Mouse (Mus musculus) cerebellum, postnatal 36 days (tissue): ENCODE measurements around the gene Bcl2l1.
A peak's percentile ranks its signal among the peaks of the same experiment; 100 is the strongest.

Experiments used
- DNase-seq, 2 experiments: peaks; one replicate each; pipeline ENCODE4 v3.0.0; 2021 to 2022; ENCODE audit warnings: mixed read lengths in 2 of 2

Gene Bcl2l1

DNA sequence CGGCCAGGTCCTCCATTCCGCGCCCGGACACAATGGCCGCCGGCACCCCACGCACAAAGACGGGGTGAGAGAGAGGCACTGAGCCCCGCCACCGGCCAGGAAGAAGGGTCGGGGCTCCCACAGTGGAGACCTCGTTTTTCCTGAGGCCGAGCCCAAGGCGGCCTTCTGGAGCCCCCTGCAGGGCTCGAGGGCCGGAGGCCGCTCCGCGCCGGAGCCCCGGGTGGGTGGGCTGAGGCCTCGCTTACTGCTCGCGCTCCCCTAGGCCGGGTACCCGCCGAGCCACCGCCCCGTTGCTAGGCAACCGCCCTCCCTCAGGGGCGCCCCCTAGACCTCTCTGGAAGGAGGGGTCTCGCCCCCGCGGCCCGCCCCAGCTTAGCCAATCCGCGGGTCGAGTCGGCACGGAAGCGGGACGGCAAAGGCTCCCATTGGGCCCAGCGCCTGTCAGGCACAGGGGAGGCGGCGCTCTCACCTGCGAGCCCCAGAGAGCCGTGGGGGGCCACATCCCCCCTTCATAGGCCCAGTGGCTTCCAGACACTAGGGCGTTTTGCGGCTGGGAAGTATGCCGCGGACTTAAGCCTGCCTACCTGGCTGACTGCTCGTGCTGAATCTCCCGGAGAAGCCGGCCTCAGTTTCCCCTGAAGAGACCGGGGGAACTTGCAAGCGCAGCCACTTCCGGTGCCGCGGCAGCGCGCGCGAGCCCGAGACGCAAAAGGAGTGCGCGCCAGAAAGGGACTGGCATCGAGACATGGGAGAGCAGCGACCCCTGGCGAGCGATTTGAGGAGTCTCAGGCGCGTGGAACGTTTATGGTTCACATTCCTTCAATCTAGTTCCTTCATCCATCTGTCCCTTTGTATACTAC is at the start of gene Bcl2l1:
Bcl2l1 (minus strand) TSS at position 710 of the 860 bp plus-strand sequence.
- DNase-seq: peak; percentile 97

DNA sequence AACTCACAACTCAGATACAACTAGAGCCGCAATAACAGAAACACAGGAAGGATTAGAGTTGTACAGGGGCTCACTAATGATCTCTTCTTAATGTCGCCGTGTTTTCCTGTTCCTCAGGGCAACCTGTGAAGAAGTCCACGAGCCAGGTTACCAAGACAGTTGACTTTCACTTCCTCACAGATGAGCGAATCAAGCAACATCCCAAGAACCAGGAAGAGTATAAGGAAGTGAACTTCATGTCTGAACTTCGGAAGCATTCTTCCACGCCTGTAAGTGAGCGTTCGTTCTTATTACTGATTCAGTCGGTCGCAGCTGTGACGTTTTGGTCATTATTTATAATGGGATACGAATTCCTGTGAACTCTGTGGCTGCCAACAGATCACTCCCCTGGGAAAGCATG is 49.4 kb upstream of the Bcl2l1 start:
- DNase-seq: no peak

DNA sequence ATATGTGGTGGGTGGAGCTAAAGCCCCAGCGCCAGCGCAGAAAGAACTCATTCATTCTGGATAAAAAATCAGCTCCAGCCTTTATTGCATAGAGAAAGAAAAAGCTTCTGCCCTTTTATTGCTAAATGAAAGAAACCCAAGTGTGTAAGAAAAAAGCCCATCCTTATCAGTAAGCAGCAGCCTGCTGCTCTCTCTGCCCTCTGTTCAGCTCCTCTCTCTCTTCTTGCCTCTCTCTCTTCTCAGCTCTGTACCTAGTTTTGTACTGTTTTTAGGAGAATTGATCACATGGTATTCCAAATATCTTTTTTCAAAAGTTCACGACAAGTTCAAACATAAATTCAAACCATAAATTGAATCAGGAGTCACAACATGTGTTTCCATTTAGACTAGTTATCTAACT is 46.7 kb upstream of the Bcl2l1 start:
- DNase-seq: no peak

DNA sequence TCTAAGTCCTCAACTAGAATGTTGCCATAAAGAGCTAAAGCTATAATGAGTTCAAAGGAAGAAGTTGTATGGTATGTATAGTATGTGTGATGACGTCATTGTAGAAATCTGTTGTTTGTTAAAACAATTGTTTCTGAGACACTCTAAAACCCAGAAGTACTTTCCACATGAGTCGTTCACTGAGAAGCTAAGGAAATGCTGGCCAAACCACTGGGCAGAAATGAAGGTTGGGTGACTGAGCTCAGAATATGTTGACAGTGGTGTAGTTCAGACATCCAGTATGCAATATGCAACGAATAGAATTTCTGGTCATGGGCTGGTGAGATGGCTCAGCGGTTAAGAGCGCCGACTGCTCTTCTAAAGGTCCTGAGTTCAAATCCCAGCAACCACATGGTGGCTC is 31.8 kb upstream of the Bcl2l1 start:
- no peak for DNase-seq

DNA sequence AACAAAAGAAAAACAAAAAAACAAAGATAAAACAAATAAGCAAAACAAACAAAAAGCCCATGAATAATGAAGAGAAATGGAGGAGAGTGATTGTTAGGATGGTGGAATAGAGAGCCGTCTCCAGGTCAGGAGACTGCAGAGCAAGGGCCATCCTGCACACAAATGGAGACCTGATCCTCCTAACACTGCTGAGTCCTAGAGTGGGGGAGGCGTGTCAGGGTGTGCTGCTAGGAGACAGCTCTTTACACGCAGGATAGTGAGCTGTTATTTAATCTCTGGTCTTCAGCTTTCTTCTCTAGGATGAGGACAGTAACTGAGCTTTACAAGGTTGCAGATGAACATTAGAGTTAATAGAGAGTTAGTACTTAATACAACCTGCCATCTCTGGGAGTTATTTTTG is 31.1 kb upstream of the Bcl2l1 start:
- no peak for DNase-seq

DNA sequence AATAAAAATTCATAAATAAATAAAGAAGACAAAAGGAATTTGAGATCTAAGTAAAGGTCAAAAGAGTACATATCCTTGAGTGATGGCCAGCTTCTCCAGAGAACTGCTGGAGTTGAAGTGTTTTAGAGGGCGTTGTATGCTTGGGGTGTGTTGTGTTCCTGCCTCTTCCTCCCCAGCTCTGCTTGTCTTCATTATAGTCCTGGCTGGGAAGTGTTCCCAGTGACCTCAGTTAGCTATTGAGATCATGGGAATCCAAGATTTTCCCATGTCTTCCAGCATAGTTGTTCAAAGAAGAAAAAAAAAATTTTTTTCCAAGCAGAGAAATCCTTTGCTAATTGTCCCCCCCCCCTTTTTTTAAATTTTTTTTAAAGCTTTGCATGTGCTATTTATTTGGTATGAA is 30.4 kb upstream of the Bcl2l1 start:
- no peak for DNase-seq

DNA sequence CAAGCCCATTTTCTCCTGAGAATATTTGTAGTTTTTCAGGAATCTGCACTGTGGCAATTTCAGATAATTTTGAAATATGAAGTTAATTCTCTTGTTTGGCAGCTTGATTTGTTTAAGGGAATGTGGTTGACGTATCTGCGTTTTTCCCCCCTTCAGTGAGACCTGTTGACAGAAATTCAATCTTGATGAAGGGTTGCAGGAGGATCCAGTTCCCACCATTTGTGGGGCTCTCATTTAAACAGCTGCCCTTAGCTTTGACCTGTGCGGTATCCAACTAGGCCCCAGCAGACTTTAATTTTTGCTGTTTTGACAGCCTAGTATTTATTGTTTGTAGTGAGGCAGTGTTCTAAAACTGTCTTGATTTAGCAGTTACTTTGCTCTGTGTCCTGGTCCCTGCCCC is 28.0 kb upstream of the Bcl2l1 start:
- no peak for DNase-seq

DNA sequence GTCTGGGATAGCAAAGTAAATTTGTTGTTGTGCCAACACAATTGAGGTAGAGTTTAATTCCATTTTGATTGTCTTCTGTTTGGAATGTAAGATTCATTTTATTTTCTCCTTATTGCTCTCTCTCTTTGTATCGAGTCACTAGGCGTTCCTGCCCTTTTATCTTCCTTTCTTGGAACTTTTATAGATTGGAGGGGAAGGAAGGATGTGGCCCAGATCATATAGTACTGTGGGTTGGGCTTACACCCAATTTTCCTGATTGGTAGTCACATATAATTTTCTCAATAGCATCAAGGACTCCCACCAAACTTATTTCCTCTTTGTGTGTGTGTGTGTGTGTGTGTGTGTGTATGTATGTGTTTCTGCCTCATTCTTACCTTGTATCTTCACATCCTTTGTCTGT is 16.9 kb upstream of the Bcl2l1 start:
- DNase-seq: no peak

DNA sequence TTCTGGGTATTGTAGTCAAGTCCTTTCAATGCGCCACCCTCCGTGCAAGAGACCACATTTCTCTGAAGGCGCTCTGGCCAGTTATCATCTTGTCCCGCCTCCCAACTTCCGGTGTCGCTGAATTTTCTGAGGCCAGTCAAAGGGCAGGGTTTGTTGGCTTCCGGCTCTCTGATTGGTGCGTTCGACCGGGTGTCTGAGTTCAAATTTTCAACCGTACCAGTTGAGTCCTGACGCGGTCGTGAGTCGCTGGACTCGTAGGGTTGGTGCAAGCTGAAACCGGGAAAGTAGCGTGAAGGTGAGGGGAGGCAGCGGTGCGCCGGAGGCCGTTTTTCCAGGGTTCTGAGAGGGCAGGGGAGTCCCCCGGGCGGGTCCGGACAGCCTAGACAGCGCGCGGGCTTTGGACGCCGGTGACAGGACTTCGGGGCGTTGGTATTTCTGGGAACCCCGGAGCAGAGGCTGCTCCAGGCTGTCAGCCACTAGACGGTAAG is 16.3 kb upstream of the Bcl2l1 start, which contains the start of gene Tpx2:
Tpx2 (plus strand) TSS at position 150 of the 488 bp plus-strand sequence.
- peak; percentile 97 to 99 for DNase-seq

DNA sequence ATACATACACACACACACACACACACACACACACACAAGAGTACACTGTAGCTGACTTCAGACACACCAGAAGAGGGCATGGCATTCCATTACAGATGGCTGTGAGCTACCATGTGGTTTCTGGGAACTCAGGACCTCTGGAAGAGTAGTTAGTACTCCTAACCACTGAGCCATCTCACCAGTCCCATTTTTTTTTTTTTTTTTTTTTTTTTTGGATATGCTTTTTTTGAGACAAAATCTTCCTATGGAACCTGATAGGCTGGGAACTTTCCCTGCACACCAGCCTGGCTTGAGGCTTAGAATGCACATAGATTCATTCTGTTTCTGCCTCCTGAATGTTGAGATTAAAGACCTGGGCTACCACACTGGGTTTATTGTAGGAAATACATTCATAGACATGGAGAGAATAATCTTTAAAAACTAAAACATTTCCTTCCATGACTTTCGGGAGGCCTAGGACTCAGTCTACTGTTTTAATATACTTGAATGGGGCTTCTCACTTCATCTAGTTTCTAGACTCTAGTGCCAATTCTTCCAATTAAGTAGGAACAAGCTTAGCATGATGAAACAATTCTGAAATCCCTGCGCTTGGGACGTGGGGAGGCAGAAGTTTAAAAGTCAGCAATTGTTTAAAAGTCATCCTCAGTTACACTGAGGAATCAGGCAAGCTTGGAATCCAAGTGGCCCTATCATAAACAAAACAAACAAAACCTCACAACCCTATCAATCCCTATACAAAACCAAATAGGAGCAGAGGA is 15.7 kb upstream of the Bcl2l1 start:
- no peak for DNase-seq

DNA sequence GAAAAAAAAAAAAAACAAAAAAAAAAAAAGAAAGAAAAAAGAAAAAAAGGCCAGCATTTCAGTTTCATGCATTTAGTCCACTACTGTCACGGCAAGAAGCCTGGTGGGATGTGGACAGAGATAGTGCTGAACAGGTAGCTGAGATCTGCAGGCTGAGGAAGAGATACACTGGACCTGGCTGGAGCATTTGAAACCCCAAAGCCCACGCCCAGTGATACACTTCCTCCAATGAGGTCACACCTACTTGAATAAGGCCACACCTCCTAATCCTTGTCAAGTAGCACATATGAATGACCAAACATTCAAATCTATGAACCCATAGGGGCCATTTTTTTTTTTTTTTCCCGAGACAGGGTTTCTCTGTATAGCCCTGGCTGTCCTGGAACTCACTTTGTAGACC is 11.2 kb upstream of the Bcl2l1 start:
- no peak for DNase-seq

DNA sequence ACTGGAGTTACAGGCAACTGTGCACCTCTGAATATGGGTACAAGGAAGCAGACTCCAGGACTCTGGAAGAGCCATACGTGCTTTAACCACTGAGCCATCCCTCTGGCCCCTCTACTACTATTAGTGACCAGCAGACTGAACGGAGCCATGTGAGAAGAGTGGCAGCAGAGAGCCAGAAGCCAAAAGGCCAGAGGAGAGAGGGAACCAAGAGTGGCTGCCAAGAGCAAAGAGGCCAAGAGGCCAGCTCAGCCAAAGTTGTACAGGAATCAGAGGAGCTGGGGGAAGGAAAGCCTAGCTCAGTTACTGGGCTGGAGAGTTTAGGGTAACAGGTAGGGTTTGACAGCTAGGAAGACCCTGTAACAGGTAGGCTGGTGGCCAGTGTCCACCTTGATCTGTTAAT is 7.7 kb upstream of the Bcl2l1 start:
- DNase-seq: no peak

DNA sequence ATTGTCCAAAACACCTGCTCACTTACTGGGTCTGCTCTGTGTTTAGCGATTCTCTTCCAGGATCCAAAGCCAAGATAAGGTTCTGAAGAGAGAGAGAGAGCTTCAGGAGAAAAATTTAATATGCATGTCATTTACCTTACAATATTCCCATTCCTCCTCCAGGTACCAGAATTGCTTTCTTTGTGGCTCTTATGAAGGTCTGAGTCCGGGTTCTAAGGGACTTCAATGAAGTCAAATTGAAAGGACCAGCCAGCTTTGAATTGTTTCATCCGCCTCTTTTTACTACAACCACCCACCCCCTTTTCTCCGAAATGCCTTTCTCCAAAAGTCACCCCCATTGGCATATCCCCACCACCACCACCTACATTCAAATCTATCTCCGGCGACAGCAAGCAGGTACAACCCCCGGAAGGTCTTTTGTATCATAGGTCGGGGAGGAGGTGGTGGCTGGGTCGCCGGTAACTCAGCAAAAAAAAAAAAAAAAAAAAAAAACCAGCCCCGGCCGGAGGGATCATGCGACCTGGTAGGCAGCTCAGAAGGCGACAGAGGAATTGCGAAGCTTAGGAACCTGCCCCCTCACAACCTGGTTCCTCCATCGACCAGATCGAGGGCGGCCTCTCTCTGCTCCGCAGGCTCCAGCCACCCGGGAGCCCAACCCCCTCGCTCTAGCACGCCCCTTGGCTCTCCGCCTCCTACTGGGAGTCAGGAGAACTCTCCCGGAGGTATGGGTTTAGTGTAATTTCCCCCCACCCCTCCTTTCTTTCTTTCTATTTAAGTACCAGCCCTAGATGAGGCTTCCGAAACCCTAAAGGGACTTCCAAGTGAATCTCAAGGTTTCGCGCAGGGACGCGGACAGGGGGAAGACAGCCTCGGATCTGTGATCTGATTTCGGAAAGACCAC is 1.3 kb downstream of the Bcl2l1 start:
- DNase-seq: peak; percentile 81 to 84

DNA sequence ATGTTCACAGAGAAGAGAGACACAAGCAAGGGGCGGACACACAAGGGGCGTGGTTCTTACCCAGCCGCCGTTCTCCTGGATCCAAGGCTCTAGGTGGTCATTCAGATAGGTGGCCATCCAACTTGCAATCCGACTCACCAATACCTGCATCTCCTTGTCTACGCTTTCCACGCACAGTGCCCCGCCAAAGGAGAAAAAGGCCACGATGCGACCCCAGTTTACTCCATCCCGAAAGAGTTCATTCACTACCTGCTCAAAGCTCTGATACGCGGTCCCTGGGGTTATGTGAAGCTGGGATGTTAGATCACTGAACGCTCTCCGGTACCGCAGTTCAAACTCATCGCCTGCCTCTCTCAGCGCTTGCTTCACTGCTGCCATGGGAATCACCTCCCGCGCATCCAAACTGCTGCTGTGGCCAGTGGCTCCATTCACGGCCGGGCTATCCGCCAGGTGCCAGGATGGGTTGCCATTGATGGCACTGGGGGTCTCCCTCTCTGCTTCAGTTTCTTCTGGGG is 2.1 kb downstream of the Bcl2l1 start:
- DNase-seq: peak; percentile 57 to 62

DNA sequence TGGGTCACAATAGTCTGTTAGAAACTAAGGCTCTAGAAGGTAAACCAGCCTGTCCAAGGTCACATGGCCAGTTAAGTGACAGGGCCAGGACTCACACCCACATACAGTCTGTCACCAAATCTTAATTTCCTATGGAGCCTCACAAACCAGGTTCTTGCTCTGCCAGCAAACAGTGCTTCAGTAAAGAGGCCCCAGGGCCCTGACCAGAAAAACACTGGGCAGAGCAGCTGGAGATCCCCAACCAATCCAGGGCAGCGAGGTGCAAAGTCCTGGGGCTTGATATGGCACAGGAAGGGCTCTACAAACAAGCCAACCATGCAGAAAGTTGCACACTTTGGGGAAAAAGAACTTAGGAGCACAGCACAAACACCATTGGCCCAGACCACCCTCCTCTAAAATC is 3.0 kb downstream of the Bcl2l1 start:
- peak; percentile 46 to 60 for DNase-seq

DNA sequence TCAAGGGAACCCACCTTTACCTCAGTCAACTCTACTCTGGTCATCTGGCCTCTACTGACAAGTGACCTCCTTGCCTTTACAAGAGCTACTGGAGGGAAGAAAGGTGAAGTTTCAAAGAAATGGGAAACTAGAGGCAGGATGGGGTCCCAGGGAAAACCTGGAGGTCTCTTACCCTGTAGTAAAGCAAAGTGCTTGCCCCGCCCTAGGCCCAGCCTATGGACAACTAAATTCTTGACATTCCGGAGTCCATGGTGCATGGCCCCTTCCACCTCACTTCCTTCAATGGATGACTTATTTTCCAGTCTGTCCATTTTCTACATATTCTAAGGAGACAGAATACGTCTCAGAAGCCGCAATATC is 3.5 kb downstream of the Bcl2l1 start:
- DNase-seq: no peak

DNA sequence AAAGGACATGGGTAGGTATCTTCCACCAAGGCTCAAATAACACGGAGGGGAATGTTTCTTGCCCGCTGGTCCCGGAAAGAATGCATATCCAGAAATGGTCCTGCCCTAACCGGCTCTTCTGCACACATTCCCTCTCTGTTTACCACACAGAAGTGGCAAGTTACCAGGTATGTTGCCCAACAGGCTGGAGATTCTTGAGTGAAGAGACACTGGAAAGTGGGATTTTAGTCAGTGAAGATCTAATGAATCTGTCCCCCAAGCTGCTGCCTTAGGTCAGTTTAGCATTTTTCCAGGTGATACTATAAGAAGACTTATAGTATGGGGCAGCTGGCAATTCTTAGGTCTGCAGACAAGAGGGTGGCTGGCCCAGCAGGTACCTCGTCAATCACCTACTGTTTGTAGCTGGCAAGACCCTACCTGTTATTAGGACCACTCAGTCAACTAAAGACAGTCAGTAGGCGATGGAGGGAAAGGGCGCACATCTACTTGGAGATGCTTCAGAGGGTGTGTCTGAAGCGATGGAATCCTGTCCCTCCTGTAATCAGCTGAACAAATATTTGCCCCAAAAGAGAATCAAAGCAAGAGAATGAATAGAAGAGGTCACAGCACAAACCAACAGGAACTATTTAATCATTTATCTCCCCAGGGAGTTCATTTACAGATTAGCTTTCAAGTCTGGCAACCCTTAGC is 4.1 kb downstream of the Bcl2l1 start:
- peak in 1 of 2 experiments; percentile 31 for DNase-seq

DNA sequence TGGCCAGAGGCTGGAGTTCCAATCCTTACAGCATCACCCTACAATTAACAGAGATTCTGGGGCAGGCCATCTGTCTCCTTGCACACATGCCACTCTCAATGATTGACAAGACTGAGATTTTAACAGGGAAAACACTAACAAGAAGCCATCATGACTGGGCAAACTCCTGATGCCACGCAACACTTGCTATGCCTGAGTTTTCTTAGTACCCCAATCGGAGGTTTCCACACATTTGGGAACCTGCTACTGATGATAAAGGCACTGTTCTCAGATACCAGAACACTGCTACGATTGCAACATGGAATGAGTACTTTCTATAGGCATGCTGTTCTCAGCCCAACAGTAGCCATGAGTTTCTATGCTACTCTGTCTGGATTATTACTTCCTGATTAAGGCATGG is 5.0 kb downstream of the Bcl2l1 start:
- DNase-seq: peak in 1 of 2 experiments; percentile 12

DNA sequence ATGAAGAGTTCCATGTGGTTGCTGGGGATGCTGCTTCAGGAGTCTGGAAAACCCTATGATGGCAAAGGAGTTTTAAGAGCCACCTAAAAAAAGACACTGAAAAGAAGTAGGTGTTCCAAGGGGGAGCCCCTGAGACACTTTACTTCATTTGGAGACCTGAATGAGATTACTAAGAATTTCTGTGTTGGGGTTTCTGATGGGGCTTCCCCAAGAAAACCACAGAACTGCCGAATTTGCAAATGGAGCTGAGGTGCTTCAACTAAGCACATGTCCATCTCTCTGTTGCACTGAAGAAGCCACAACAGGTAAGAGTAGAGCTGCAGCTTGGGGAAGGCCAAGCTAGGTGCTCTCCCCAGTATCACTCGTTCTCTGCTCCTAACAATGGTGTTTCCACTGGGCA is 5.8 kb downstream of the Bcl2l1 start:
- peak in 1 of 2 experiments; percentile 12 for DNase-seq

DNA sequence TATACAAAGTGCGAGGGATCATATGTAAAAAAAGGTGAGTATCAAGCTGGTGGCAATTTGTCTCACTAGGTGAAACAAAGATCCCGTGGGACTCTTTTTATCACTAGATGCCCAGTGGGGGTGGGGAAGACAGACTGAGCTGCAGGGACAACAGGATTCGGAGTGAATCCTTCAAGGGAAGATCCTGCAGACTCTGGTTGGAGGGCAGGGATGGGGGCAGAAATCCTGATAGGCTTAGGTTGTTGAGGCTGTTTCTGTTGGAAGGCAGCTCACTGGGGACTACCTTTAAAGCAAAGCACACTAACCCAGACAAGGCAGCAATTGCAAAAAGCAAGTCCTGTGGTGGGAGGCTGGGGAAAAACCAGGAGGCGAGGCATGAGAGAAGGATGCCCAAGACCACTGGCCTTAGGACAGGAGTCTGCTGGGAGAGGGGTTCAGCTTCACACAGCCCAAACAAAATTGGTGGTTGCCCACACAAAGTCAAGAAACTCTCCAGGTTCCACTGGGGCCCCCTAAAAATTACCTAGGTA is 6.3 kb downstream of the Bcl2l1 start:
- DNase-seq: no peak

DNA sequence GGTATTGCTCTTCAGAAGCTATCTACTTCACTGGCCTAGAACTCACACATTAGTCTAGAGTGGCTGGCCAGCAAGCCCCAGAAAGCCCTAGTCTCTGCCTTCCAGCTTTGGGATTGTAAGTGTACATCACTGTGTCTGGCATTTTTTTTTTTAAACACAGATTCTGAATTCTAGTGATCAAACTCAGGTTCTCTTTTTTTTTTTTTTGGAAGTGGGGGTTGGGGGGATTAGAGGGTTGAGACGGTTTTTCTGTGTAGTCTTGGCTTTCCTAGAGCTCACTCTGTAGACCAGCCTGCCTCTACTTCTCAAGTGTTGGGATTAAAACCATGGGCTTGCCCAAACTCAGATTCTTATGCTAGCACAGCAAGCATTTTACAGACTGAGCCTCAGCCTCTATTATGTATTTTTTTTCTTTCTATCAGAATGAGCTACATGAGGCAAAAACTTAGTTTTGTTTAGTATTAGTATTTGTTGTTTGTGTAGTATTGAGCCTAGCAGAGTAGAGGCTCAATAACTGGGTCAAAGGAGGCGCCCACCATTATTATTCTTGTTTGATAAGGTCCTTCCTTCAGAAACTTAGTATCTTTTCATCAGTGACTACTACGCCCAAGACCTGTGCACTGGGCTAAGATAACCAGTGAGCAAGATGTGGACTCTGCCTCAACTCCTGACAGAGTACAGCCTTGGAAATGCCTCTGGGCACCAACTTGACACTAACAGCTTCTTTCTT is 6.9 kb downstream of the Bcl2l1 start:
- DNase-seq: no peak
